Mouse (Mus musculus) G1E (cell line): ENCODE measurements around the gene Tbx1.

ENCODE experiments used
- CTCF ChIP-seq: IDR thresholded peaks from 2 replicates; pipeline ENCODE4 v1.5.1; 2012; ENCODE audit warnings: low read depth, low read length, inconsistent platforms, mixed read lengths
- GATA1 ChIP-seq: IDR thresholded peaks from 2 replicates; pipeline ENCODE4 v1.6.1; 2012; ENCODE audit warnings: borderline replicate concordance, low read length, inconsistent platforms, mixed read lengths
- GATA2 ChIP-seq: IDR thresholded peaks from 2 replicates; pipeline ENCODE4 v1.6.1; 2012; ENCODE audit warnings: low read depth, low read length, inconsistent platforms, borderline replicate concordance
- POLR2AphosphoS5 ChIP-seq: IDR thresholded peaks from 2 replicates; pipeline ENCODE4 v1.6.1; 2012; ENCODE audit warnings: low read depth, low read length, inconsistent platforms; ENCODE audit not compliant: insufficient replicate concordance
- TAL1 ChIP-seq: conservative IDR thresholded peaks from 2 replicates; pipeline ENCODE4 v1.6.1; 2012; ENCODE audit warnings: low read depth, low read length, inconsistent platforms, mixed read lengths

DNA sequence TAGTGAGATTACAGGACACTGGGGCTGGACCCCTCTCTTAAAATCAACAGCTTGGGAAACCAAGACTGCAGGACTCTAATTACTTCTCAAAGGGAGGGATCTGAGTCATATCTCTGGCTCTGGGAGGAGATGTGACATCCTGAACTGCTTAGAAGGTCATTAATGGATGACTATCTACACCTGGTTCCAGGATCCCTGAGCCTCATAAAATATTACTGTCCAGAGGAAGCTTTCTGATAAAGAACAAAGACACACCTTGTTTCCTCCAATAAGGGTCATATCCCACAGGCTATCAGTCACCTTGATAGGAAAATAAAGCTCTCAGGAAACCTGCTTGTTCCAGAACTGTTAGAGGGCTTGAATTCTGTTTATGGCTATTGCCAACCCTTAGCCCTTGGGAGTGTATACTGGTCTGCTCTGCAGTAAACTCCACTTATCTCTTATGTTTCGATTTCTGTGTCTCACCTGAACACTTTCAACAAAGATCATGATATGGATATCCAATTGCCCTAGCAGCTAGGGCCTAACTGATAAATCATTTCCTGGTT, 49.0 kb upstream of the Tbx1 start:
- TF ChIP-seq CTCF (no peak), POLR2AphosphoS5 (no peak), TAL1 (no peak), GATA1 (no peak), GATA2 (no peak)
